Mouse (Mus musculus): ENCODE measurements around the gene Cyp46a1.

Gene Cyp46a1

GRCm38 (mm10) chr12:108311741-108312290, 22.4 kb upstream of the Cyp46a1 start:
- no peak for DNase-seq (ENCODE audit: low read depth)

GRCm38 (mm10) chr12:108312432-108312851, 21.7 kb upstream of the Cyp46a1 start:
- no peak for DNase-seq (ENCODE audit: low read depth)

GRCm38 (mm10) chr12:108313244-108313772, 20.9 kb upstream of the Cyp46a1 start:
- no peak for DNase-seq (ENCODE audit: low read depth)

GRCm38 (mm10) chr12:108315818-108316217, 18.4 kb upstream of the Cyp46a1 start:
- DNase-seq (ENCODE audit: low read depth) = no peak

- DNase-seq (ENCODE audit: low read depth) = no peak
Observed at GRCm38 (mm10) chr12:108316655-108317054, 17.5 kb upstream of the Cyp46a1 start.

GRCm38 (mm10) chr12:108317201-108317738, 16.9 kb upstream of the Cyp46a1 start:
- DNase-seq (ENCODE audit: low read depth) = no peak

GRCm38 (mm10) chr12:108317826-108318430, 16.3 kb upstream of the Cyp46a1 start:
- DNase-seq (ENCODE audit: low read depth) = no peak

- DNase-seq (ENCODE audit: low read depth) = no peak
Observed at GRCm38 (mm10) chr12:108318499-108318898, 15.7 kb upstream of the Cyp46a1 start.

- DNase-seq (ENCODE audit: low read depth) = no peak
Observed at GRCm38 (mm10) chr12:108320096-108320495, 14.1 kb upstream of the Cyp46a1 start.

GRCm38 (mm10) chr12:108326401-108326800, 7.8 kb upstream of the Cyp46a1 start:
- no peak for DNase-seq (ENCODE audit: low read depth)

GRCm38 (mm10) chr12:108327889-108328491, 6.2 kb upstream of the Cyp46a1 start:
- DNase-seq (ENCODE audit: low read depth) = no peak

- DNase-seq (ENCODE audit: low read depth) = peak; percentile 79
Observed at GRCm38 (mm10) chr12:108333056-108333455, 1.1 kb upstream of the Cyp46a1 start.

- DNase-seq (ENCODE audit: low read depth) = peak; percentile 59
Observed at GRCm38 (mm10) chr12:108333481-108333882, 699 bp upstream of the Cyp46a1 start.

- DNase-seq (ENCODE audit: low read depth) = no peak
Observed at GRCm38 (mm10) chr12:108334529-108334928, 348 bp downstream of the Cyp46a1 start.

GRCm38 (mm10) chr12:108338572-108339190, 4.5 kb downstream of the Cyp46a1 start:
- peak; percentile 63 for DNase-seq (ENCODE audit: low read depth)

- DNase-seq (ENCODE audit: low read depth) = no peak
Observed at GRCm38 (mm10) chr12:108348151-108348550, 14.0 kb downstream of the Cyp46a1 start.

GRCm38 (mm10) chr12:108349026-108349425, 14.8 kb downstream of the Cyp46a1 start:
- no peak for DNase-seq (ENCODE audit: low read depth)

- no peak for DNase-seq (ENCODE audit: low read depth)
Observed at GRCm38 (mm10) chr12:108350931-108351330, 16.8 kb downstream of the Cyp46a1 start.

- DNase-seq (ENCODE audit: low read depth) = no peak
Observed at GRCm38 (mm10) chr12:108352371-108353136, 18.4 kb downstream of the Cyp46a1 start.

GRCm38 (mm10) chr12:108354284-108354683, 20.1 kb downstream of the Cyp46a1 start:
- DNase-seq (ENCODE audit: low read depth) = no peak

GRCm38 (mm10) chr12:108355271-108355670, 21.1 kb downstream of the Cyp46a1 start:
- no peak for DNase-seq (ENCODE audit: low read depth)

GRCm38 (mm10) chr12:108355986-108356385, 21.8 kb downstream of the Cyp46a1 start:
- DNase-seq (ENCODE audit: low read depth) = no peak

Measured in induced T-regulatory cell, adult 2 months (primary cell).